Mouse (Mus musculus): ENCODE measurements at regions not wholly inside any gene's neighbourhood (a gene's known extent, or its start where the extent isn't known, plus 50 kb on each side); places are given as distances from the start of the nearest gene placed in this dataset.

DNA sequence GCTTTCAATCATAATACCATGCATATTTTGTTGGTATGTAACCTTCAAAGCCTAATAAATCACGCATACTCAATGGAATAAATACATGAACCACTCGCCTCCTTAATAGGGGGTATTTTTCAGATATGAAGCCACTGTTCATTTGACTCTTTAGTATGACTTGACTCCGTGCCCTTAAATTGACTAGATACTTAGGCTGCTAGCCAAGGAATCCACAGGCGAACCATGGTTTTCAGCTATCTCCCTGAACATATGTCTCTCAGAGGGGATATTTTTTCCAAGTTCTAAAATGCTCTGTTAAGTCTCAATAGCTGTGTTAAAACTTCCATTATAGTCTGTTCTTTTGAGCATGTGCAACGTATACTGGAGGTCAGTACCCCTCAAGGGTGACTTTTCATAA is 413.8 kb upstream of the Adgrb3 start:
- TF ChIP-seq POLR2A (IDR thresholded peaks at IDR 0.05; ENCODE audit: borderline replicate concordance, extremely low read depth, insufficient read depth, insufficient read length, poor library complexity, severe bottlenecking) (no peak), CTCF (IDR thresholded peaks at IDR 0.05; ENCODE audit: borderline replicate concordance, extremely low read depth, insufficient read depth, insufficient read length) (no peak)
